Mouse (Mus musculus) thymus, postnatal 4 days (tissue): ENCODE results near the gene Bak1.

Experiments used
- DNase-seq: peaks from one replicate; pipeline ENCODE4 v3.0.0; 2021

Bak1 gene

GRCm38 (mm10) chr17:27048445-27049239 lies 19.8 kb upstream of the Bak1 start:
- DNase-seq = no peak

GRCm38 (mm10) chr17:27047762-27048444 lies 19.1 kb upstream of the Bak1 start:
- peak; percentile 53 for DNase-seq

GRCm38 (mm10) chr17:27045164-27045563 lies 16.4 kb upstream of the Bak1 start:
- no peak for DNase-seq

- no peak for DNase-seq
Measured at GRCm38 (mm10) chr17:27042840-27043239, 14.0 kb upstream of the Bak1 start.

- no peak for DNase-seq
Measured at GRCm38 (mm10) chr17:27041787-27042055, 12.9 kb upstream of the Bak1 start.

- DNase-seq = no peak
Measured at GRCm38 (mm10) chr17:27041046-27041786, 12.4 kb upstream of the Bak1 start.

GRCm38 (mm10) chr17:27040304-27041045 lies 11.7 kb upstream of the Bak1 start:
- peak; percentile 68 for DNase-seq

GRCm38 (mm10) chr17:27039432-27040102 lies 10.8 kb upstream of the Bak1 start:
- DNase-seq = no peak

- no peak for DNase-seq
Measured at GRCm38 (mm10) chr17:27038335-27039050, 9.7 kb upstream of the Bak1 start.

GRCm38 (mm10) chr17:27036465-27036864 lies 7.7 kb upstream of the Bak1 start:
- no peak for DNase-seq

GRCm38 (mm10) chr17:27032869-27033268 lies 4.1 kb upstream of the Bak1 start:
- DNase-seq = peak; percentile 84

GRCm38 (mm10) chr17:27032328-27032727 lies 3.5 kb upstream of the Bak1 start:
- no peak for DNase-seq

GRCm38 (mm10) chr17:27030896-27031295 lies 2.1 kb upstream of the Bak1 start:
- no peak for DNase-seq

- DNase-seq = peak; percentile 28
Measured at GRCm38 (mm10) chr17:27029431-27029830, 622 bp upstream of the Bak1 start.

- DNase-seq = peak; percentile 92
Measured at GRCm38 (mm10) chr17:27028284-27028795, 469 bp downstream of the Bak1 start.

- peak; percentile 69 for DNase-seq
Measured at GRCm38 (mm10) chr17:27027460-27028283, 1.1 kb downstream of the Bak1 start.

- no peak for DNase-seq
Measured at GRCm38 (mm10) chr17:27025951-27026350, 2.9 kb downstream of the Bak1 start.

GRCm38 (mm10) chr17:27025326-27025902 lies 3.4 kb downstream of the Bak1 start:
- no peak for DNase-seq

GRCm38 (mm10) chr17:27023342-27023741 lies 5.5 kb downstream of the Bak1 start:
- no peak for DNase-seq

- no peak for DNase-seq
Measured at GRCm38 (mm10) chr17:27021736-27022135, 7.1 kb downstream of the Bak1 start.
